Mouse (Mus musculus) spleen, adult 2 months (tissue): ENCODE results near the gene Dexi.

Experiments used
- CTCF ChIP-seq: fragments of 200-500 bp; IDR thresholded peaks from 2 replicates; pipeline ENCODE4 v1.5.1; 2011; ENCODE audit warnings: mild to moderate bottlenecking, inconsistent platforms; ENCODE audit not compliant: insufficient read depth, insufficient read length, insufficient replicate concordance; ENCODE audit errors: extremely low read depth
- POLR2A ChIP-seq: fragments of 200-500 bp; IDR thresholded peaks from 2 replicates; pipeline ENCODE4 v1.6.1; 2011; ENCODE audit warnings: low read depth, low read length, inconsistent platforms

GRCm38 (mm10) chr16:10508691-10509090 is 34.2 kb downstream of the Dexi start:
- TF ChIP-seq CTCF = no peak
- no peak for TF ChIP-seq POLR2A
